Mouse (Mus musculus) midbrain, embryonic 15.5 days (tissue): ENCODE measurements around the gene Pfdn4. TPM values are rescaled to one million over a fixed set of nuclear protein-coding genes. Genes with fewer than 3 reads are reported as not detected.

ENCODE experiments used
- ATAC-seq: fragments of 200-750 bp; cut with Nextera tagmentation; replicated peaks from 2 replicates; pipeline ENCODE4 v1.8.0; 2017; ENCODE audit warnings: moderate TSS enrichment
- H3K27ac ChIP-seq: fragments of 300-500 bp; sonication (generic); 2 replicates; pipeline ENCODE4 v1.5.1; 2015; ENCODE audit warnings: mild to moderate bottlenecking, inconsistent platforms
- H3K27me3 ChIP-seq: fragments of 300-500 bp; sonication (generic); replicated peaks from 2 replicates; pipeline ENCODE4 v1.6.1; 2015; ENCODE audit warnings: inconsistent platforms
- H3K36me3 ChIP-seq: fragments of 300-500 bp; sonication (generic); replicated peaks from 2 replicates; pipeline ENCODE4 v1.6.1; 2015; ENCODE audit warnings: inconsistent platforms
- H3K4me1 ChIP-seq: fragments of 300-500 bp; sonication (generic); 2 replicates; pipeline ENCODE4 v1.6.1; 2015; ENCODE audit warnings: inconsistent platforms
- H3K4me2 ChIP-seq: fragments of 300-500 bp; sonication (generic); 2 replicates; pipeline ENCODE4 v1.6.1; 2015; ENCODE audit warnings: inconsistent platforms, mild to moderate bottlenecking, moderate library complexity
- H3K4me3 ChIP-seq: fragments of 300-500 bp; sonication (generic); 2 replicates; pipeline ENCODE4 v1.5.1; 2015; ENCODE audit warnings: mild to moderate bottlenecking, inconsistent platforms
- H3K9ac ChIP-seq: fragments of 300-500 bp; sonication (generic); 2 replicates; pipeline ENCODE4 v1.6.1; 2015; ENCODE audit warnings: mild to moderate bottlenecking, inconsistent platforms
- H3K9me3 ChIP-seq: fragments of 300-500 bp; sonication (generic); 2 replicates; pipeline ENCODE4 v1.6.1; 2016; ENCODE audit warnings: inconsistent platforms
- WGBS: fragments of 180-500 bp; shearing (Covaris S2); methylation state at CpG from one replicate; pipeline ENCODE4 v1.1.7; 2015; ENCODE audit warnings: mixed read lengths; 5-methylcytosine and 5-hydroxymethylcytosine counted together
- polyA plus RNA-seq: library from polyadenylated mRNA; unstranded; fragments of >200 nt; fragmentation: Nextera tagmentation; extraction: Ambion mirVana; gene quantifications from 2 replicates; pipeline ENCODE4 v1.2.1, GENCODE M21; 2015

The Pfdn4 gene
- polyA plus RNA-seq, 1 experiment from 2014 or later: 110 TPM

GRCm38 (mm10) chr2:170535841-170536240 is 39.6 kb downstream of the Pfdn4 start:
- no peak for ATAC-seq
- Histone ChIP-seq H3K4me3 (no peak overlapping the region), H3K27ac (no peak overlapping the region), H3K9me3 (no peaks in the 10 kb centered on the region), H3K36me3 (no peaks in the 10 kb centered on the region), H3K4me1 (no peaks in the 10 kb centered on the region), H3K27me3 (no peaks in the 10 kb centered on the region), H3K4me2 (no peak overlapping the region), H3K9ac (no peak overlapping the region)

DNA sequence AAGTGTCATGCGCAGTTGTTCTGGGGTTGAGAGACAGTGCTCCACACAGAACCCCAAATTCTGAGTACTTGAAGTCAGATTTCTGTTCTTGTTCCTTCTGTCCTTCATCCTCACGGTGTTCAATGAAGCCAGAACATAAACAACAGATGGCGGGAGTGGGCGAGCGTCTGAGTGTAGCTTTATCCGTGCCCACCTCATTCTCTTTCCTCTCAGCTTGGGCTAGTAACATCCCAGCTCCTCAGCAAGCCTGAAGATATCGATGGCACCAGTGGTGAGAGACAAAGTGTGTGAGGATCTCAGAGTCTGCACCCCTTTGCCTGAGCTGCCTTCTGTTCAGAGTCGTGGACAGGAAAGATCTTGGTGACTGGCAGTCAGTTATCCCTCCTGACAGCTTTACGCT is 43.0 kb downstream of the Pfdn4 start:
- no peak overlapping the region for H3K27ac ChIP-seq
- no peaks in the 10 kb centered on the region for H3K4me1 ChIP-seq
- H3K4me2 ChIP-seq: no peak overlapping the region
- H3K27me3 ChIP-seq: no peaks in the 10 kb centered on the region
- H3K9ac ChIP-seq: no peak overlapping the region
- H3K4me3 ChIP-seq: no peak overlapping the region
- no peaks in the 10 kb centered on the region for H3K9me3 ChIP-seq
- WGBS: 90% methylated on average over 9 of the region's 9 CpGs
- ATAC-seq: no peak
- H3K36me3 ChIP-seq: no peaks in the 10 kb centered on the region

- no peaks in the 10 kb centered on the region for H3K9me3 ChIP-seq
- H3K9ac ChIP-seq: no peak overlapping the region
- no peak overlapping the region for H3K4me3 ChIP-seq
- H3K36me3 ChIP-seq: no peaks in the 10 kb centered on the region
- H3K4me1 ChIP-seq: peaks cover 3% of the 10 kb centered on the region
- 78% methylated on average over 5 of the region's 5 CpGs for WGBS
- no peaks in the 10 kb centered on the region for H3K27me3 ChIP-seq
- no peak for ATAC-seq
- H3K4me2 ChIP-seq: no peak overlapping the region
- H3K27ac ChIP-seq: no peak overlapping the region
Observed at GRCm38 (mm10) chr2:170543625-170544024, 47.4 kb downstream of the Pfdn4 start.

DNA sequence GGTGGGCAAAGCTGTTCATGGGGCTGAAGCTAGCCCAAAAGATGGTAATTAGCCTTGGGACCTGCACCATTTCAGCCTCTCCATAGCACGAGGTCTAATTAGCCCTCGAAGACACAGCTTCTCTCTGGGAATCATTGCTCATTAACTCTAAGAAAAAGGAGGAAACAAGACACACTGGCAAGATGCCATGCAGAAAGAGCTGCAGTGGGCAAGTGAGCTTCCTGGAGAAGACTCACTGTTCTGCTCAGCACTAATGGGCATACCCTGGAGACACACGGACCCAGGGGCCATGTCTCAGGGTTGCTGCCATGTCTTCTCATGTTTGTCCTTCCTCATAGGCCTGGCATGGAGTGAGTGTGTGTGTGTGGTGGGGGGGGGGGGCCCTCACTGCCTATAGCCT is 47.9 kb downstream of the Pfdn4 start:
- H3K27ac ChIP-seq: no peak overlapping the region
- H3K9me3 ChIP-seq: no peaks in the 10 kb centered on the region
- H3K4me1 ChIP-seq: peaks cover 3% of the 10 kb centered on the region
- H3K27me3 ChIP-seq: no peaks in the 10 kb centered on the region
- no peak overlapping the region for H3K4me2 ChIP-seq
- H3K36me3 ChIP-seq: no peaks in the 10 kb centered on the region
- no peak overlapping the region for H3K9ac ChIP-seq
- no peak for ATAC-seq
- 61% methylated on average over 3 of the region's 3 CpGs for WGBS
- H3K4me3 ChIP-seq: no peak overlapping the region

DNA sequence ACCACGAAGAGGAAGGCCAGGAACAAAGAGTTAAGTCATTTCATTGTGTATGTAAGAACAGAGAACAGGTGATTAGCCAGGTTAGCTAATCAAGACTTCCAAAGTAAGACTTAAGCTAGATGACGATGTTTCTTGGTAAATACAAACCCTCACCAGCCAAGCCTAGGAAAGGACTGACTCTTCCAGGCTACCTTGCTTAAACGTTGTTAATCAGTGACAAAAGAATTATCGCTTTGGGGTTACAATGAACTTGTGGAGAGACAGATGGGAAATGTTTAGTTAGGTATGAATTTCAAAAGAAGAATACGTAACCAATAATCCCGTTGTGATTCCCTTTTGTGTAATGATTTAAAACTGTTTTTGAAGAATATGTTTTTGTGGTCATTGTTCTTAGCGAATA is 48.7 kb downstream of the Pfdn4 start:
- WGBS: 90% methylated on average over 7 of the region's 7 CpGs
- no peaks in the 10 kb centered on the region for H3K9me3 ChIP-seq
- H3K4me3 ChIP-seq: no peak overlapping the region
- H3K4me1 ChIP-seq: peaks cover 5% of the 10 kb centered on the region
- no peak overlapping the region for H3K9ac ChIP-seq
- no peak overlapping the region for H3K4me2 ChIP-seq
- no peaks in the 10 kb centered on the region for H3K36me3 ChIP-seq
- no peaks in the 10 kb centered on the region for H3K27me3 ChIP-seq
- no peak overlapping the region for H3K27ac ChIP-seq
- no peak for ATAC-seq

DNA sequence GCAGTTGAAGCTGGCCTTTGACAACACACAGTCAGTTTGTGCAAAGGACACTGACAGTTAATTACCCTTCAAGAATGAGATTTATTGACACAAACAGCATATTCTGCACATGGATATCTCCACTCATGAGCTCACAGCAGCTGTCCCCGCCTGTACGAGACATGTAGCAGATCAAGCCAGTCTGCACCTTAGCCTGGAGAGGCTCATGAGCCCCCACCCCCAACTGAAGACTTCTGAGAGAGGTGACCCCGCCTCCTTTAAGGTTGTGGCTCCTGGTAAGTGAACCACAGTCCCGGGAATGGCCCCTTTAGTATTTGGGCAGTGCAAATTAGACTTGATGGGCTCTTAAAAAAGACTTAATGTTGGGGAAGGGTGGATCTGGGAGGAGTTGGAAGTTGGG is 49.5 kb downstream of the Pfdn4 start:
- no peak overlapping the region for H3K27ac ChIP-seq
- no peaks in the 10 kb centered on the region for H3K36me3 ChIP-seq
- H3K4me3 ChIP-seq: no peak overlapping the region
- no peak overlapping the region for H3K9ac ChIP-seq
- no peak overlapping the region for H3K4me2 ChIP-seq
- H3K27me3 ChIP-seq: no peaks in the 10 kb centered on the region
- 62% methylated on average over 4 of the region's 4 CpGs for WGBS
- no peaks in the 10 kb centered on the region for H3K9me3 ChIP-seq
- peaks cover 8% of the 10 kb centered on the region for H3K4me1 ChIP-seq
- no peak for ATAC-seq

- Histone ChIP-seq H3K27me3 (no peaks in the 10 kb centered on the region), H3K4me1 (peaks cover 8% of the 10 kb centered on the region), H3K36me3 (no peaks in the 10 kb centered on the region), H3K27ac (no peak overlapping the region), H3K4me2 (no peak overlapping the region), H3K9ac (no peak overlapping the region), H3K4me3 (no peak overlapping the region), H3K9me3 (no peaks in the 10 kb centered on the region)
- 21% methylated on average over 6 of the region's 6 CpGs for WGBS
- ATAC-seq: no peak
Observed at GRCm38 (mm10) chr2:170547526-170547925, 51.3 kb downstream of the Pfdn4 start.

DNA sequence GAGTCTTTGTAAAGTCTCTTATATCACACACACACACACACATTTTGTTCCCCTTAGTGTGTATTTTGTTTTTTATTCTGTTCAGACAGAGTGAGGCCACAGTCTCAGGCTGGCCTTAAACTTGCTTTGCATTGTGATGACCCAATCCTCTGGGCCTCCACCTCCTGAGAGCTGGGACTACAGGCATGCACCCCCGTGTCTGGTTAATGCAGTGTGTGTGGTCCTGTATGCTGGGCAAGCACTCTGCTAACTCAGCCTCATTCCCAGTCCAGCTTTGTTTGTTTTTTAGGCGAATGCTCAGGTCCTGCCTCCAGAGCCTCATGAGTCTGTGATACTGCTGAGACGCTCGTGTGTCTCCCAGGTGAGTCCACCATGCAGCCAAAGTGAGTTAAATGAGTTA is 51.8 kb downstream of the Pfdn4 start:
- WGBS: 41% methylated on average over 4 of the region's 4 CpGs

DNA sequence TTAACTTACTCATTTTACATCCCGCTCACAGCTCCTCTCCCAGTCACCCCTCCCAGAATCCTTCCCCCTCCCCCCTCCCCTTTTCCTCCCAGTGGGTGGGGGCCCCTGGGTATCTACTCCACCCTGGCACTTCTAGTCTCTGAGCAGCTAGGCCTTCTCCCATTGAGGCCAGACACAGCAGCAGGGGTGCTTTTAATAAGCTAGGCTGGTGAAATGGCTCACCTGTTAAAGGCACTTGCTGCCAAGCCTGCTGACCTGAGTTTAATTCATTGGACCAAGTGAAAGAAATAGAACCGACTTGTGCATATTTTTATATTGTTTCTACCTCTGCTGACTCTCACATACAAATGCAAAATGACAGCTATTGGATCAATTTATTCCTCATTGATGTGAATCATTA is 52.9 kb downstream of the Pfdn4 start:
- no peak overlapping the region for H3K4me2 ChIP-seq
- no peaks in the 10 kb centered on the region for H3K36me3 ChIP-seq
- no peaks in the 10 kb centered on the region for H3K9me3 ChIP-seq
- no peak overlapping the region for H3K4me3 ChIP-seq
- no peak overlapping the region for H3K9ac ChIP-seq
- no peaks in the 10 kb centered on the region for H3K27me3 ChIP-seq
- ATAC-seq: no peak
- H3K4me1 ChIP-seq: peaks cover 8% of the 10 kb centered on the region
- no peak overlapping the region for H3K27ac ChIP-seq
- 74% methylated on average over 2 of the region's 2 CpGs for WGBS

More for the DNA sequence above, 51.8 kb downstream of the Pfdn4 start:
- H3K36me3 ChIP-seq: no peaks in the 10 kb centered on the region
- no peak overlapping the region for H3K27ac ChIP-seq
- no peak overlapping the region for H3K9ac ChIP-seq
- no peak overlapping the region for H3K4me2 ChIP-seq
- H3K4me3 ChIP-seq: no peak overlapping the region
- H3K27me3 ChIP-seq: no peaks in the 10 kb centered on the region
- H3K4me1 ChIP-seq: peaks cover 8% of the 10 kb centered on the region
- H3K9me3 ChIP-seq: no peaks in the 10 kb centered on the region
- no peak; the same call in 1 of the 2 replicates for ATAC-seq

DNA sequence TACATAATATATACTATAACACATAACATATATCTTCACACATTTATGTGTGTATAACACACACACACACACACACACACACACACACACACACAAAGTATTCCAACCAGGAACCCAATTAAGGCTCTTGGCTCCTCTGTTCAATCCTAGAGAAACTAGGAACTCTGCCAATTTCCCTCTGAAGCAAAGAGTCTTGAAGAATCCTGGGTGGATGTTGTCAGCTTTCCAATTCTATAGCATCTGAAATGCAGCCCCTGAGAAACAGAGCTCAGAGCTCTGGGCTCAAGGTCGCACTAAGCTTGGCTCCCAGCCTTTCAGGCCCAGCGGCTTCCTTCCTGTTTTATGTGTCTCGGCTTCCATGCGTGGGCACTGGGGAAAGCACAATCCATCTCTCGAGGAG is 54.0 kb downstream of the Pfdn4 start:
- Histone ChIP-seq H3K4me1 (peaks cover 8% of the 10 kb centered on the region), H3K9me3 (no peaks in the 10 kb centered on the region), H3K27ac (peak overlapping the region; percentile 45; the same call in 1 of the 2 replicates), H3K27me3 (no peaks in the 10 kb centered on the region), H3K4me2 (no peak overlapping the region), H3K4me3 (no peak overlapping the region), H3K36me3 (no peaks in the 10 kb centered on the region), H3K9ac (no peak overlapping the region)
- ATAC-seq: 0 out of 2 replicates have a peak, but pooled peaks have one; percentile 39
- 31% methylated on average over 5 of the region's 5 CpGs for WGBS

- 63% methylated on average over 7 of the region's 7 CpGs for WGBS
- Histone ChIP-seq H3K4me1 (peaks cover 8% of the 10 kb centered on the region), H3K4me3 (no peak overlapping the region), H3K27me3 (no peaks in the 10 kb centered on the region), H3K9me3 (no peaks in the 10 kb centered on the region), H3K27ac (no peak overlapping the region), H3K9ac (no peak overlapping the region; the same call in 1 of the 2 replicates), H3K4me2 (no peak overlapping the region), H3K36me3 (no peaks in the 10 kb centered on the region)
- no peak; the same call in 1 of the 2 replicates for ATAC-seq
Observed at GRCm38 (mm10) chr2:170552088-170552487, 55.9 kb downstream of the Pfdn4 start.

- 68% methylated on average over 15 of the region's 15 CpGs for WGBS
- no peaks in the 10 kb centered on the region for H3K4me1 ChIP-seq
Observed at GRCm38 (mm10) chr2:170563956-170564855, 68.0 kb downstream of the Pfdn4 start.

GRCm38 (mm10) chr2:170564995-170565394 is 68.8 kb downstream of the Pfdn4 start:
- Histone ChIP-seq H3K27ac (no peak overlapping the region), H3K9ac (no peak overlapping the region), H3K4me3 (no peak overlapping the region), H3K36me3 (no peaks in the 10 kb centered on the region), H3K4me2 (no peak overlapping the region), H3K9me3 (no peaks in the 10 kb centered on the region), H3K27me3 (no peaks in the 10 kb centered on the region), H3K4me1 (no peaks in the 10 kb centered on the region)
- no peak for ATAC-seq
- WGBS: 92% methylated on average over 8 of the region's 8 CpGs

More at GRCm38 (mm10) chr2:170563956-170564855, 68.0 kb downstream of the Pfdn4 start:
- H3K27me3 ChIP-seq: no peaks in the 10 kb centered on the region
- H3K36me3 ChIP-seq: no peaks in the 10 kb centered on the region
- no peaks in the 10 kb centered on the region for H3K9me3 ChIP-seq
- H3K4me2 ChIP-seq: no peak overlapping the region
- no peak overlapping the region for H3K9ac ChIP-seq
- no peak overlapping the region for H3K4me3 ChIP-seq
- H3K27ac ChIP-seq: no peak overlapping the region
- no peak for ATAC-seq
